Mouse (Mus musculus) adrenal gland, postnatal 36 days (tissue): ENCODE data around the gene Hist2h3b. TPM values are rescaled to one million over a fixed set of nuclear protein-coding genes. Genes with fewer than 3 reads are reported as not detected.
"Not testable (repeated sequence)": the region's sequence is repeated elsewhere in the genome, so short reads cannot be mapped to it uniquely, and the experiment has no call there.

Experiments used
- DNase-seq, 2 experiments: peaks; one replicate each; pipeline ENCODE4 v3.0.0; 2021; ENCODE audit warnings: mixed read lengths in 1 of 2
- total RNA-seq, 2 experiments: library from RNA; stranded (reverse); gene quantifications; 2 replicates each; pipeline ENCODE4 v1.2.3; 2021

Hist2h3b gene
- total RNA-seq, 2 experiments from 2014 or later: 100.0 to 108 TPM

GRCm38 (mm10) chr3:96262979-96263550 lies 5.4 kb upstream of the Hist2h3b start, which contains the start of gene Hist2h4:
Hist2h4 (minus strand) TSS chr3:96263311.
- peak; percentile 93 for DNase-seq

DNA sequence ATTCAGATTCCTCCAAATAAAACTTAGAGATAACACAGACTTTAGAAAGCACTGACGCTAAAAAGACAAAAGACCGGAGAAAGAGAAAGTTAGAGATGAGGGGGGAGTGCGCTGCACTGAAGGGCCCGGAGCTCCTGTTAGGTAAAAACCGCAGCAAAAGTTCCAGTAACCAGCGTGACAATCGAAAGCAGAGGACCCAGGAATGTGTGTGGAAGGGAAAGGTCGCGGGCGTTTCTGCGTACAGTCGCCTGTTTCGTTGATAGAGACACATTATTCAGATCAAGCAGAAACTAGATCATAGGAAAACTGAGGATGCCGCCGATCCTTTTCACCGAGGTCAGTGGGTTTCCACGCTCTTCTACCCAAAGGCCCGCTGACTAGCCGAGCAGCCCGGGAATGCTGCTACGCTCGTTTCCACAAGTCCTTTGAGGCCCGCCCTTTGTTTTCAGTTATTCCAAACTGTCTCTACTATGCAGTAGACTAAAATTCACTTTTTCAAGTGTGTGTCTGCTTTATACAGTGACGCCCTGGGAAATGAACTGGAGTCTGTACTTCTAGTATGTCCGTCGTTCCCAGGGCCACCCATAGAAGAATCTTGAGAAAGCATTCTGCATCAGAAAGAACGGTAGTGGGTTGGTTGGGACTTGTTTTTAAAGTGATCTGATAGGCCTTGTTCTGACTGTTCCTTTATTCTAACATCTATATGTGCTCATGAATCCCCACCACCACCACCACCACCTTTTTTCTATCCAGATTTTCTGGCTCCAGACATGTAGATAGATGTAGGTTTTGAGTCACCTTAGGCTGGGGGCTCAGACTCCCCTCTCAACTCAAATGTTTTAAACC lies 4.7 kb upstream of the Hist2h3b start:
- peak; percentile 49 to 59 for DNase-seq

DNA sequence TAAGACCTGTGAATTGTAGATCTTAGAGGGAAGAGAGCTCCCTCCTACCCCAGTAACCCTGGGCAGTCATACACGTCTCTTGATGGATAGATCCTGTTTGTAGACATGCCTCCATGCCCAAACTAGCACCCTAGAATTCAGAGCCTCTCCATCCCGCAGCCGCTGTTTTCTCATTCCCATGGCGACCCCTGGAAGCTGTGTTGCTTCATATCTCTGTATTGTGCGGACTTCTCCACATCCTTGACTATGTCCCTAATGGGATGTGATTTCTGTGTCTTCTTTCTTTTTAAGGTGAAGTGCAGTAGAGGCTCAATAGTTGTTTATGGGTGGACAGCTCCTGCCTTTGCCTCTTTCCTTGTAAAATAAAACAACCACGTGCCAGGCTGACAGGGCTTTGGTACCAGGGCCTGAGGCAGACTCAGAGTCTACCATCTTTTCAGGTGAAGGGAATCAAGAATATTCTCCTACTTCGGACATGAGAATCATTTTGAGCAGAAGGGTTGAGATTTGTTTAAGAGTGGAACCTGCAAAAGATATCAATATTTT lies 4.0 kb upstream of the Hist2h3b start:
- DNase-seq: no peak

- DNase-seq: no peak
These were observed 2.2 kb upstream of the Hist2h3b start for GRCm38 (mm10) chr3:96266132-96266710.

GRCm38 (mm10) chr3:96267541-96267940 lies 913 bp upstream of the Hist2h3b start:
- DNase-seq: no peak

DNA sequence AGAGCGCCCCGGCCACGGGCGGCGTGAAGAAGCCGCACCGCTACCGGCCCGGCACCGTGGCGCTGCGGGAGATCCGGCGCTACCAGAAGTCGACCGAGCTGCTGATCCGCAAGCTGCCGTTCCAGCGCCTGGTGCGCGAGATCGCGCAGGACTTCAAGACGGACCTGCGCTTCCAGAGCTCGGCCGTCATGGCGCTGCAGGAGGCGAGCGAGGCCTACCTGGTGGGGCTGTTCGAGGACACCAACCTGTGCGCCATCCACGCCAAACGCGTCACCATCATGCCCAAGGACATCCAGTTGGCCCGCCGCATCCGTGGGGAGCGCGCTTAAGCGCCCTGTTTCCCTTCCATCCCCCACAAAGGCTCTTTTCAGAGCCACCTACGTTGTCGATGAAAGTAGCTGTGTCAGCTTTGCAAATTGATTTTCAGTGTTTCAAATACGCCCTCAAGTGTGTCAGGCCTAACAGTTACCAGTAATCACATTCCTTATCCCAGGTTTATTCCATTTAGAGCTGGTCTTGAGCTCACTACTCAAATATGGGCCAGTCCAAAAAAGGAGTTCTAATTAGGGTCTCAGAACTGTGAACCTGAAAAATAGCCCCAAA lies 423 bp downstream of the Hist2h3b start:
- DNase-seq: not testable (repeated sequence)

DNA sequence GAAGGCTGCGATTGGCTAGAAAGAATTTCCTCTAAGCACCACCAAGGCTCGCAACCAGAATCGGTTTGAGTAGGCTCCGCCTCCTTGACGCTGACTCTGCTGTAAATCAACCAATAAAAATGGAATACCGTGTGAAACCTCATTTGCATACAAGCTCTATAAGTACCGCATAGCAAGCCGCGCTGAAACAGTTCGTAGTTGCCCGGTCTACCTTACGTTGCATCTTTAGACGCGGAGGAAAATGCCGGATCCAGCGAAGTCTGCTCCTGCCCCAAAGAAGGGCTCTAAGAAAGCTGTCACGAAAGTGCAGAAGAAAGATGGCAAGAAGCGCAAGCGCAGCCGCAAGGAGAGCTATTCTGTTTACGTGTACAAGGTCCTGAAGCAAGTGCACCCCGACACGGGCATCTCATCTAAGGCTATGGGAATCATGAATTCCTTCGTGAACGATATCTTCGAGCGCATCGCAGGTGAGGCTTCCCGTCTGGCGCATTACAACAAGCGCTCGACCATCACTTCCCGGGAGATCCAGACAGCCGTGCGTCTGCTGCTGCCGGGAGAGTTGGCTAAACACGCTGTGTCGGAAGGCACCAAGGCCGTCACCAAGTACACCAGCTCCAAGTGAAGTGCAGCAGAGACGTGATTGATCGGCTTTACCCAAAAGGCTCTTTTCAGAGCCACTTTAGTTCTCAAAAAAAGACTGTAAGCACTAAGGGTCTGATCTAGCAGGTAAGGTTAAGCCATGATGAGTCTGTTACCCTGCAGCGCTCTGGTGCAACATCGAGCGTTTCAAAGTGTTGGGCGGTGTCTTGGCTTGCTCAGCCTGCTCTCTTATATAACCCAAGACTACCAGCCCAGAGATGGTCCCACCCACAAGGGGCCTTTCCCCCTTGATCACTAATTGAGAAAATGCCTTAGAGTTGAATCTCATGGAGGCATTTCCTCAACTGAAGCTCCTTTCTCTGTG lies 1.3 kb downstream of the Hist2h3b start, which contains the start of gene Hist2h2bb:
Gene Hist2h2bb, plus strand, starts transcription at position 242 of the 964 bp plus-strand sequence.
- DNase-seq: peak; percentile 85 to 88

- DNase-seq: no peak
These were observed 5.4 kb downstream of the Hist2h3b start for GRCm38 (mm10) chr3:96273591-96274465.

DNA sequence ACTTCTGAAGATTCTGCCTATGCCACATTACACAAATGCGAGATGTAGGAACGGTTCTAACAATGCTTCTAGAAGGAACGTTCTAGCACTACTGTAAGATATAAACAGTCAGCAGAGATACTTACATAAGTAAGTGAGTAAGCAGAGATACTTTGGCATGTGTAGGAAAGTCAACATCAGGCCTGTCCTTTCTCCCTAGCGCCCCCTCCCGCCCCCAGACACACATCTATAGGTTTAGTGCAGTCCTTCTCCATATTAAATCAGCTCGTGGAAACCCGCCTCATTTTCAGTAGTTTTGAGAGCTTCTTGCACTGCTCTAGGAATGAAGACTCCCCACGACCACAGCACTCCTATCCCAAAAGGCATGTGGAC lies 9.0 kb downstream of the Hist2h3b start:
- DNase-seq: peak in 1 of 2 experiments; percentile 50

- DNase-seq: peak; percentile 91 to 94
These were observed 9.6 kb downstream of the Hist2h3b start for GRCm38 (mm10) chr3:96277800-96278624.

DNA sequence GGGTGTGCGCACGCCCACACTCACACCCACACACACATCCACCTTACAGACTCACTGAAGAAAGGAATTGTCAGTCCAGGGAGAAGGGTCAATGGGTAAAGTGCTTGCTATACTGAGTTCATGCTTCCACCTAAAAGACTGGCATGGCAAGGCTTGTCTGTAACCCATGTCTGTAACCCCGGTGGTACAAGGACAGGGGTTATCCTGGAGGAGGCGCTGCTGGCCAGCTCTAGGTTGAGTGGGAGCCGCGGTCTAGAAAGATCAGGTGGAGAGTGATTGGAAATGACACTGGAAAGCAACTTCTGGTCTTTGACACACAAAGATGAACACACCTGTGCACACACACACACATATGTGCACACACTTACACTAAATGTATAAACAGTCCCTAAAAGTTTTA lies 12.2 kb downstream of the Hist2h3b start:
- DNase-seq: no peak

DNA sequence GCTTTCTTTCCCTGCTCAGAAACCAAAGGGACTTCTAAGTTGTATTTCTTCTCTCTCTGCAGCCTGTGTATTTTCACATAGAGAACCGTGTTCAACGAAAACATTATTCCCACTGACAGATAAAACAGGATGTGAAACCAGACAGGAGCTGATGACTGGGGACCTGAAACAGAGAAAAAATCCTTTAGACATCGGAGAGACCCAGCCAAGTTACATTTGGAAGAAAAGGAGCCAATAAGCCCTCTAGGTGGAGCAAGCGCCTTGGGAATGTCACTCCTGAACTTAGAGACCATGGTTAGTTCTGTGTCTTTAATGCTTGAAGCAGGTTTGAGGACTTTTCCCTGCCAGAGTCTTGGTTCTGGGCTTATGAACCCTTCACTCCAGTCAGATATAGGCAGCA lies 16.0 kb downstream of the Hist2h3b start:
- DNase-seq: peak in 1 of 2 experiments; percentile 31

DNA sequence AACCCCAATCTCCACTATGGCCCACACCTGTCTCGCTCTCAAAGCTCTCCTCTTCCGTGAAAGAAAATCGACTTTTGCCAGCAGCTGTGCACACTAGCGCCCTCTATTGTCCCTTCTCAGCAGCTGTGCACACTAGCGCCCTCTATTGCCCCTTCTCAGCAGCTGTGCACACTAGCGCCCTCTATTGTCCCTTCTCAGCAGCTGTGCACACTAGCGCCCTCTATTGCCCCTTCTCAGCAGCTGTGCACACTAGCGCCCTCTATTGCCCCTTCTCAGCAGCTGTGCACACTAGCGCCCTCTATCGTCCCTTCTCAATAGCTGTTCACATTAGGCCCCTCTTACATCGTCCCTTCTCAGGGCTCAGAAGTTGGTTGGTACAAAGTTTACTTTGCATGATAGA lies 18.9 kb downstream of the Hist2h3b start:
- not testable (repeated sequence) for DNase-seq

- no peak for DNase-seq
These were observed 20.7 kb downstream of the Hist2h3b start for GRCm38 (mm10) chr3:96289201-96289600.

DNA sequence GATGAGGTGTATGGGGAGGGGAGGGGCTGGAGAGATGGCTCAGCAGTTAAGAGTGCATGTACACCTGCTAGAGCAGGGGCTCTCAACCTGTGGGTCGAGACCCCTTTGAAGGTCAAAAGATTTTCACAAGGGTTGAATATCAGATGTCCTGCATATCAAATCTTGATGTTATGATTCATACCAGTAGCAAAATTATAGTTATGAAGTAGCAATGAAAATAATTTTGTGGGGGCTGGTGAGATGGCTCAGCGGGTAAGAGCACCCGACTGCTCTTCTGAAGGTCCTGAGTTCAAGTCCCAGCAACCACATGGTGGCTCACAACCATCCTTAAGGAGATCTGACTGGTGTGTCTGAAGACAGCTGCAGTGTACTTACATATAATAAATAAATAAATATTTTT lies 22.3 kb downstream of the Hist2h3b start:
- not testable (repeated sequence) for DNase-seq

DNA sequence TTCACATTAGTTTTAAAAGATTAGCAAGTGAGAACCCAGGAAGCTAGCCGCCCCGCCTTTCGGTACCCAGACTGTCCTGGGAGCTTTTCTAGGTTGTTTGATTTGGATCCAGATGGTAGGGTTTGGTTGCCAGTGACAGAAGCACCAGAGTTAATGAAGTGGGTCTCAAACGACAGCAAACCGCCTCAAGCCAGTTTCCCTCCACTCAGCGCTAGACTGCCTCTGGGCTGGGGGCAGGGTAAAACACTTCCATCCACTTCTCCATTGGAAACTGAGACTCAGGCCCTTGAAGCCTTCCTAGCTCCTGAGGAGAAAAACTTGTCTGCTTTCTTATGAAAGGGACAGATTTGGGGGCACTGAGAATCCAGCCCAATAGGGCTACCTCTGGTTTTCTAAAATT lies 24.2 kb downstream of the Hist2h3b start:
- DNase-seq: no peak

DNA sequence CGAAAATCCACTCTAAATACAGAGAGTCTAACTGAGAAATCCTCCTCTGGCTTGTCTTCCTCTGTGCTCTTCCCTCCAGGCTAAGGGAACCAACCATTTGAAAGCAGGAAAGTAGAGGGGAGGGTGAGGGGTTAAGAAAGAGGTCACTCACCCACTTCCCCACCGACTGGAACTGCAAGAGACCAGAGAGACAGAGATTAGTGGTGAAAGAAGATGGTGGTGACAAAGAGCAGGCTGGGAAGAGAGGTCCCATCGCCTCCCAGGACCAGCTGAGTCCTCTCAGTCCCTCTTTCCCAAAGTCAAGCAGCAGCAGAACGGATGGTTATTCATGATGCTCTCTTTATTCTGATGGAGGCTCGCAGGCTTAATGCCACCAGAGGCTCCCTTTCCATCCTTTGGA lies 24.9 kb downstream of the Hist2h3b start:
- no peak for DNase-seq

DNA sequence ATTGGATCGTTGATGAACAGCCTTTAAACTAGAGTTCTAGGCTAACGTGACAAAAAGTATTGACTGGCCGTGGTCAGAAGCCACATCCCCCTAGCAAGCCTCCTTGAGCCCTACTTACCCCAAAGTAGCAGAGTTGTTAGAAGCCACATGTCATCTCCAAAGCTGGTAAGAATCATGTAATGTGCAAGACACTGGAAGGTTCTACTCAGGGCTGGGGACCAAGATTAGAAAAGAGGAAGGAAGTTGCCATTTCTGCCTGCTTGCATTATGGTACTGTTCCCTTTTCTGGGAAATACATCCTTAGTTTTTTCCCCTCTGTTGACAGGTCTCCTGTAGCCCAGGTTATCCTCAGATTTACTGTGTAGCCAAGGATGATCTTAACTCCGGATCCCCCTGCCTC lies 25.3 kb downstream of the Hist2h3b start, which contains the start of gene Fcgr1:
Gene Fcgr1, minus strand, starts transcription at position 183 of the 400 bp plus-strand sequence.
- no peak for DNase-seq

DNA sequence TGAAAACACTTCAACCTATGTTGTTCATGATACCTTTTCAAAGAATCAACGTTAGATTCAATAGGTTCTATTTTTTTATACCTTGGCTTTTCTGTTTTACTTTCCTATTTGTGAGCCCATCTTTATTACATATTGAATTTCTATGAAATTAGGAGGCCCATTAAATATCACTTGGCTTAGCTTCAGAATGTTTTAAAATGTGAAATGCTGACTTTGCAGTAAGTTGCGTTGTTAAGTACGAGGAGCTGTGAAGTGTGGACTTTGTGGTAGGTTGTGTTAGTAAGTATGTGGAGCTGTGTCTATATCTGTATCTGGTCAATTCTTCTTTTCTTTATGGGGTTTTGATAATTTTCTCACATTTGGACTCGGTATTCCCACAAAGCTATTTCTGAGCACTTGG lies 29.9 kb downstream of the Hist2h3b start:
- no peak for DNase-seq
